Mouse (Mus musculus): ENCODE data around the gene Lcn10. TPM values are rescaled to one million over a fixed set of nuclear protein-coding genes. Genes with fewer than 3 reads are reported as not detected.

The Lcn10 gene
- polyA plus RNA-seq (2014; fragmentation: Nextera tagmentation; extraction: Ambion mirVana): 0.20 TPM in 1 of 2 replicates, not detected in the other

GRCm38 (mm10) chr2:25682426-25682825 is at the start of gene Lcn10:
Lcn10 (plus strand) TSS chr2:25682726.
- no peak within 1 kb of the TSS for H3K4me3 ChIP-seq (ENCODE audit: low read depth, low read length)
- WGBS: 78% methylated on average over 2 of the region's 2 CpGs
- H3K9ac ChIP-seq (ENCODE audit: low read depth, low read length): no peak within 1 kb of the TSS
- no peak within 1 kb of the TSS for H3K4me2 ChIP-seq (replicated peaks; ENCODE audit: low read depth, low read length)
- no peaks in the 10 kb centered on the region for H3K36me3 ChIP-seq (ENCODE audit: control insufficient read depth, insufficient read depth, low read length)
- no peaks in the 10 kb centered on the region for H3K27me3 ChIP-seq (ENCODE audit: control insufficient read depth, insufficient read depth, low read length)
- no peak for ATAC-seq (ENCODE audit: low FRiP score)
- H3K27ac ChIP-seq (ENCODE audit: low read depth, low read length): no peak within 1 kb of the TSS
- no peaks in the 10 kb centered on the region for H3K9me3 ChIP-seq (ENCODE audit: control insufficient read depth, low read length)
- no peak for DNase-seq (ENCODE audit: low spot score)
- no peaks in the 10 kb centered on the region for H3K4me1 ChIP-seq (replicated peaks; ENCODE audit: control insufficient read depth, insufficient read depth, low read length)

GRCm38 (mm10) chr2:25633616-25634015 is 48.9 kb upstream of the Lcn10 start:
- H3K27ac ChIP-seq (ENCODE audit: low read depth, low read length): no peak overlapping the region
- no peaks in the 10 kb centered on the region for H3K27me3 ChIP-seq (ENCODE audit: control insufficient read depth, insufficient read depth, low read length)
- no peaks in the 10 kb centered on the region for H3K4me1 ChIP-seq (replicated peaks; ENCODE audit: control insufficient read depth, insufficient read depth, low read length)
- no peak overlapping the region for H3K9ac ChIP-seq (ENCODE audit: low read depth, low read length)
- ATAC-seq (ENCODE audit: low FRiP score) (no peak), DNase-seq (ENCODE audit: low spot score) (no peak)
- no peaks in the 10 kb centered on the region for H3K36me3 ChIP-seq (ENCODE audit: control insufficient read depth, insufficient read depth, low read length)
- no peak overlapping the region for H3K4me3 ChIP-seq (ENCODE audit: low read depth, low read length)
- H3K4me2 ChIP-seq (replicated peaks; ENCODE audit: low read depth, low read length): no peak overlapping the region
- no peaks in the 10 kb centered on the region for H3K9me3 ChIP-seq (ENCODE audit: control insufficient read depth, low read length)
- WGBS: 86% methylated on average over 3 of the region's 3 CpGs

- 40% methylated on average over 1 of the region's 1 CpGs for WGBS
- ATAC-seq (ENCODE audit: low FRiP score): no peak
- no peaks in the 10 kb centered on the region for H3K27me3 ChIP-seq (ENCODE audit: control insufficient read depth, insufficient read depth, low read length)
- no peak for DNase-seq (ENCODE audit: low spot score)
- no peaks in the 10 kb centered on the region for H3K4me1 ChIP-seq (replicated peaks; ENCODE audit: control insufficient read depth, insufficient read depth, low read length)
- no peaks in the 10 kb centered on the region for H3K9me3 ChIP-seq (ENCODE audit: control insufficient read depth, low read length)
- no peak overlapping the region for H3K4me2 ChIP-seq (replicated peaks; ENCODE audit: low read depth, low read length)
- H3K36me3 ChIP-seq (ENCODE audit: control insufficient read depth, insufficient read depth, low read length): no peaks in the 10 kb centered on the region
- H3K9ac ChIP-seq (ENCODE audit: low read depth, low read length): no peak overlapping the region
- H3K4me3 ChIP-seq (ENCODE audit: low read depth, low read length): no peak overlapping the region
- no peak overlapping the region for H3K27ac ChIP-seq (ENCODE audit: low read depth, low read length)
Observed at GRCm38 (mm10) chr2:25634046-25634445, 48.5 kb upstream of the Lcn10 start.

GRCm38 (mm10) chr2:25639890-25640289 is 42.6 kb upstream of the Lcn10 start:
- WGBS: 19% methylated on average over 6 of the region's 6 CpGs
- Histone ChIP-seq H3K4me1 (replicated peaks; ENCODE audit: control insufficient read depth, insufficient read depth, low read length) (no peaks in the 10 kb centered on the region), H3K9me3 (ENCODE audit: control insufficient read depth, low read length) (no peaks in the 10 kb centered on the region), H3K4me3 (ENCODE audit: low read depth, low read length) (no peak overlapping the region), H3K27me3 (ENCODE audit: control insufficient read depth, insufficient read depth, low read length) (no peaks in the 10 kb centered on the region), H3K27ac (ENCODE audit: low read depth, low read length) (no peak overlapping the region), H3K4me2 (replicated peaks; ENCODE audit: low read depth, low read length) (no peak overlapping the region), H3K9ac (ENCODE audit: low read depth, low read length) (no peak overlapping the region), H3K36me3 (ENCODE audit: control insufficient read depth, insufficient read depth, low read length) (no peaks in the 10 kb centered on the region)
- peak; percentile 76 for DNase-seq (ENCODE audit: low spot score)
- no peak for ATAC-seq (ENCODE audit: low FRiP score)

- no peak within 1 kb of the TSS for H3K9ac ChIP-seq (ENCODE audit: low read depth, low read length)
- H3K4me1 ChIP-seq (replicated peaks; ENCODE audit: control insufficient read depth, insufficient read depth, low read length): no peaks in the 10 kb centered on the region
- WGBS: 79% methylated on average over 2 of the region's 2 CpGs
- DNase-seq (ENCODE audit: low spot score) (no peak), ATAC-seq (ENCODE audit: low FRiP score) (no peak)
- H3K36me3 ChIP-seq (ENCODE audit: control insufficient read depth, insufficient read depth, low read length): no peaks in the 10 kb centered on the region
- no peaks in the 10 kb centered on the region for H3K9me3 ChIP-seq (ENCODE audit: control insufficient read depth, low read length)
- no peak within 1 kb of the TSS for H3K4me2 ChIP-seq (replicated peaks; ENCODE audit: low read depth, low read length)
- no peak within 1 kb of the TSS for H3K4me3 ChIP-seq (ENCODE audit: low read depth, low read length)
- no peak within 1 kb of the TSS for H3K27ac ChIP-seq (ENCODE audit: low read depth, low read length)
- no peaks in the 10 kb centered on the region for H3K27me3 ChIP-seq (ENCODE audit: control insufficient read depth, insufficient read depth, low read length)
Observed at GRCm38 (mm10) chr2:25652902-25653301, 29.6 kb upstream of the Lcn10 start, which contains the start of gene Lcn8. Lcn8 (plus strand) TSS chr2:25653120.

- H3K9ac ChIP-seq (ENCODE audit: low read depth, low read length): no peak overlapping the region
- WGBS: 58% methylated on average over 1 of the region's 1 CpGs
- H3K27ac ChIP-seq (ENCODE audit: low read depth, low read length): no peak overlapping the region
- no peaks in the 10 kb centered on the region for H3K4me1 ChIP-seq (replicated peaks; ENCODE audit: control insufficient read depth, insufficient read depth, low read length)
- no peak overlapping the region for H3K4me3 ChIP-seq (ENCODE audit: low read depth, low read length)
- no peak for DNase-seq (ENCODE audit: low spot score)
- H3K9me3 ChIP-seq (ENCODE audit: control insufficient read depth, low read length): no peaks in the 10 kb centered on the region
- no peak overlapping the region for H3K4me2 ChIP-seq (replicated peaks; ENCODE audit: low read depth, low read length)
- no peak for ATAC-seq (ENCODE audit: low FRiP score)
- no peaks in the 10 kb centered on the region for H3K36me3 ChIP-seq (ENCODE audit: control insufficient read depth, insufficient read depth, low read length)
- H3K27me3 ChIP-seq (ENCODE audit: control insufficient read depth, insufficient read depth, low read length): no peaks in the 10 kb centered on the region
Observed at GRCm38 (mm10) chr2:25654502-25654901, 28.0 kb upstream of the Lcn10 start.

DNA sequence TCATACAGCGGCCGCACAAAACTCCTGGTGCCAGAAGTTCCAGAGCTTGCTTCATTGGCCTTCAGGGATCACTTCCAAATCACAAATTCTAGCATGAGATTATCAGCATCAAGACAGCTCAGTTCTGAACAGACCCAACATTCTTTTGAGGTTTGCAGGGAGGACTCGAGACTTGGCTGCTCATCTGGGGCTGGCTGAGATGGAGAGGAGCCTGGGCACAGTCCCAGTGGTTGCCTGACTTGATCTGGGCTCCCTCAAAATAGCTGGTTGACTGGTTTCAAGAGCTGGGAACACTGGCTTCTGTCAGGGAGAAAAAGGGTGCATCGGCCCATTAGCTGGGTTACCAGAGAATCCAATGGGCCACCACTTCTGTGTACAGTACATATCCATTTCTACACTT is 25.8 kb upstream of the Lcn10 start:
- no peak for DNase-seq (ENCODE audit: low spot score)
- Histone ChIP-seq H3K4me2 (replicated peaks; ENCODE audit: low read depth, low read length) (no peak overlapping the region), H3K36me3 (ENCODE audit: control insufficient read depth, insufficient read depth, low read length) (no peaks in the 10 kb centered on the region), H3K4me3 (ENCODE audit: low read depth, low read length) (no peak overlapping the region), H3K4me1 (replicated peaks; ENCODE audit: control insufficient read depth, insufficient read depth, low read length) (no peaks in the 10 kb centered on the region), H3K27ac (ENCODE audit: low read depth, low read length) (no peak overlapping the region), H3K9me3 (ENCODE audit: control insufficient read depth, low read length) (no peaks in the 10 kb centered on the region), H3K9ac (ENCODE audit: low read depth, low read length) (no peak overlapping the region), H3K27me3 (ENCODE audit: control insufficient read depth, insufficient read depth, low read length) (no peaks in the 10 kb centered on the region)
- no peak for ATAC-seq (ENCODE audit: low FRiP score)
- WGBS: 86% methylated on average over 4 of the region's 4 CpGs

- Histone ChIP-seq H3K9ac (ENCODE audit: low read depth, low read length) (no peak overlapping the region), H3K9me3 (ENCODE audit: control insufficient read depth, low read length) (no peaks in the 10 kb centered on the region), H3K4me2 (replicated peaks; ENCODE audit: low read depth, low read length) (no peak overlapping the region), H3K4me3 (ENCODE audit: low read depth, low read length) (no peak overlapping the region), H3K27me3 (ENCODE audit: control insufficient read depth, insufficient read depth, low read length) (no peaks in the 10 kb centered on the region), H3K27ac (ENCODE audit: low read depth, low read length) (no peak overlapping the region), H3K4me1 (replicated peaks; ENCODE audit: control insufficient read depth, insufficient read depth, low read length) (no peaks in the 10 kb centered on the region), H3K36me3 (ENCODE audit: control insufficient read depth, insufficient read depth, low read length) (no peaks in the 10 kb centered on the region)
- DNase-seq (ENCODE audit: low spot score) (no peak), ATAC-seq (ENCODE audit: low FRiP score) (no peak)
- WGBS: 94% methylated on average over 4 of the region's 4 CpGs
Observed at GRCm38 (mm10) chr2:25657246-25657645, 25.3 kb upstream of the Lcn10 start.

GRCm38 (mm10) chr2:25657652-25658051 is 24.9 kb upstream of the Lcn10 start, which contains the start of gene Lcn5:
Lcn5 (plus strand) TSS chr2:25657952.
- no peak within 1 kb of the TSS for H3K27ac ChIP-seq (ENCODE audit: low read depth, low read length)
- H3K4me3 ChIP-seq (ENCODE audit: low read depth, low read length): no peak within 1 kb of the TSS
- DNase-seq (ENCODE audit: low spot score): no peak
- no peaks in the 10 kb centered on the region for H3K27me3 ChIP-seq (ENCODE audit: control insufficient read depth, insufficient read depth, low read length)
- no peaks in the 10 kb centered on the region for H3K4me1 ChIP-seq (replicated peaks; ENCODE audit: control insufficient read depth, insufficient read depth, low read length)
- no peak for ATAC-seq (ENCODE audit: low FRiP score)
- H3K36me3 ChIP-seq (ENCODE audit: control insufficient read depth, insufficient read depth, low read length): no peaks in the 10 kb centered on the region
- no peak within 1 kb of the TSS for H3K9ac ChIP-seq (ENCODE audit: low read depth, low read length)
- H3K9me3 ChIP-seq (ENCODE audit: control insufficient read depth, low read length): no peaks in the 10 kb centered on the region
- no peak within 1 kb of the TSS for H3K4me2 ChIP-seq (replicated peaks; ENCODE audit: low read depth, low read length)

Data from hindbrain, embryonic 11.5 days (tissue).